ENCODE assay signal across 8 mouse cellular contexts in genomic region chr11:18885729-18886325, GRCm38 (mm10).
DNase-seq lines count a peak whose midpoint lies in the region; ATAC-seq lines count a peak whose summit lies in the region.
"Had no signal": no experiment of that assay in that cellular context is flagged by ENCODE, and none has a peak within 500 bp of the region (broad histone marks: within the 10 kb centered on the region; RNA-seq: fewer than 3 reads in every experiment).

No protein-coding gene starts in this region.

- H3K9ac ChIP-seq in intestine, embryonic 15.5 days = no peak overlapping the region

- peaks cover 25% of the 10 kb centered on the region for H3K4me1 ChIP-seq in intestine, embryonic 15.5 days (replicated peaks)

- peak overlapping the region; percentile 35; the same call in 1 of the 2 replicates for H3K4me2 ChIP-seq in intestine, embryonic 15.5 days (replicated peaks)

- H3K36me3 ChIP-seq in intestine, embryonic 15.5 days = no peaks in the 10 kb centered on the region

- H3K27ac ChIP-seq in intestine, embryonic 15.5 days = peak overlapping the region; percentile 51

- H3K9me3 ChIP-seq in intestine, embryonic 15.5 days = no peaks in the 10 kb centered on the region

- peak; percentile 55 for DNase-seq in Muller cell, postnatal 12 days (ENCODE audit: inconsistent ontology term)
- DNase-seq in adrenal gland, postnatal 14 days = peak; percentile 65
- no peak for DNase-seq in left cerebral cortex, adult 11 months (ENCODE audit: low spot score)
- DNase-seq: lung, adult 18-20 months had no signal

- H3K27me3 ChIP-seq in intestine, embryonic 15.5 days (replicated peaks) = no peaks in the 10 kb centered on the region

- no peak overlapping the region for H3K4me3 ChIP-seq in intestine, embryonic 15.5 days (replicated peaks)

- peak; percentile 77 for ATAC-seq in intestine, embryonic 15.5 days
- ATAC-seq in megakaryocyte-erythroid progenitor cell, adult 5-6 weeks (replicated peaks; ENCODE audit: low FRiP score, low TSS enrichment, poor library complexity, severe bottlenecking) = peak; percentile 62
- ATAC-seq in megakaryocyte, adult 5-6 weeks (ENCODE audit: poor library complexity, severe bottlenecking) = no peak
- ATAC-seq in frontal cortex, adult (ENCODE audit: low TSS enrichment) = no peak

- 10% methylated on average over 9 of the region's 9 CpGs for WGBS in intestine, embryonic 15.5 days

Comparison
In these comparisons a context has a peak if more than half of its experiments do, and no peak if none do; other contexts are left out.
1. ATAC-seq: peak in intestine, embryonic 15.5 days (single experiment) and megakaryocyte-erythroid progenitor cell, adult 5-6 weeks (single experiment); none in megakaryocyte, adult 5-6 weeks (single experiment) and frontal cortex, adult (single experiment).